Mouse (Mus musculus): Measurements from ENCODE around the gene Rabgef1. TPM values are rescaled to one million over a fixed set of nuclear protein-coding genes. Genes with fewer than 3 reads are reported as not detected.

The Rabgef1 gene
- polyA plus RNA-seq (2017; shearing (Covaris generic)) = 10 to 100 TPM; 36.9 TPM

DNA sequence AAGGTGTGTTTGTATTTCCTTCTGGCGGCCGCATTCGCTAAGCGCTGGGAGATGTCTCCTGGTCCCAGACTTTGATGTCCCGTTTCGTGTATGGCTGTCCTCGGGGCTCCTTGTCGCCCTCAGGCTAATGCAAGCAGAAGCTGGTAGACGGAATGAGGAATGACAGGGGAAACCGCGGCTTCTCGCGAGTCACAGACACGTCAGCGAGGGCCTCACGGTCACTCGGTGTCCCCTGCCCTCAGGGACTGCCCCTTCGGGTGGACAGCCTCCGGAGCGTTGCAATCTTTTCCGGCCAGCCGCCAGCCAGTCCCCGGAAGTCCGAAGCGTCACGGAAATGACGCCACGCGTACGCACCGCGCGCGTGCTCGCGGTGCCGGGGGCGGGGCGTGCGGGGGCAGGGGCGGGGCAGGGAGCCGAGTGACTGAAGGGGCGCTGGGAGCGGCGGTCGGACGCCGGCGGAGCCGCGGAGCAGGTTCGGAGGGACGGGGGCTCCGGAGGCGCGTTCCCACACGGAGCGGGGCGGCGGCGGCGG, at the start of gene Rabgef1:
Gene Rabgef1 (plus strand): TSS at position 376 of the 532 bp plus-strand sequence.

DNA sequence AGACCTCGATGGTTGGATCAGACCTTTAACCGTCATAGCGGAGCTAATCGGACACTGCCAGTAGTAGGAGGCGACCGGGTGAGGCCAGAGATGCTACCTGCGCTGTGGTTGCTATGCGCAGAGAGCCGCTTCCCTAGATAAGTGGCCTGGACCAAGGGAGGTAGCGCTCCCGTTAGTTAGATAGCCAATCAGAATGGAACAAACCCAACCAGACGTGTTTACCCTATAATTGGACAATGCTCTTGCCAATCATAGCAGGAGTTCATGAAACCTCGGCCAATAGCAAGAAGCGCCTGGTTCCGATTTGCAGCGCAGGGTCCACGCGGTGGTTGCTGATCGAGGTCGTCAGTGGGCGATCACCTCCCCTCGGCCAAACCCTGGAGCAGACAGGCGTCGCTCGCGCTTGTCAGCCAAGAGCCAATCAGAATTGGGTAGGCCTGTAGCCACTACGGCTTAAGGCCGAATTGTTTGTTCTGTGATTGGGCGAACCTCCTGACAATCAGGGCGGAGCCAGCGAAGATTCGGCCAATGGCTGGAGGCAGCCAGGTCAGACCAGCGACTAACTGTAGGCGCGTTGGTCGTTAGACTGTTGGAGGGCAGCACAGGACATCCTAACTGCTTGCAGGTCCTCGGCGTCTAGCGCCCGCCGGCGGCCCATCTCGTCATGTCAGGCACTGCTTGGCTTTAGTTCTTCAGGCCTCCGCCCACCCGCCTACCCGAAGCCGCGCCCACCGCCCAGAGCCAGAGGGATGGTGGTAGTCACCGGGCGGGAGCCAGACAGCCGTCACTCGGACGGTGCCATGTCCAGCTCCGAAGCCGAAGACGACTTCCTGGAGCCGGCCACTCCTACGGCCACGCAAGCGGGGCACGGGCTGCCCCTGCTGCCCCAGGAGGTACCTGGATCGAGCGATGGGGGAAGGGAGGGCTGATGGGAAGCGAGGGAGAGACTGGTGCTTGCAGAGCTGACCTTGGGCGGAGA, 27.0 kb upstream of the Rabgef1 start, which contains the start of gene Kctd7:
Gene Kctd7 (plus strand): TSS at position 528 of the 979 bp plus-strand sequence.

DNA sequence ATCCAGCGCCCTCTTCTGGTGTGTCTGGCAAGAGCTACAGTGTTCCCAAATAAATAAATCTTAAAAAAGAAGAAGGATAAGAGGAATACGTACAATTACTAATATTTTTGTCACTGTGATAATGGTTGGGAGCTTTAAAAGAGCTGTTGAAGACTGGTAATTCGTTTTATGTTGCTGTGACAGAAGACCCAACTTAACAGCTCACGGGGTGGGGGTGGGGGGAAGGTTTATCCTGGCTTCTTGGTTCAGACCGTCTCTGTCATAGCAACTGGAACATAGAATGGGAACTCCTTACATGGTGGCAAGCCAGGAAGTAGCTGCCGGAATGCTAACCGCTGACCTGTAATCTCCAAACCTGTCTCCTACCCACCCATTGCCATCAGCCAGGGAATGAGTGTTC, 45.2 kb downstream of the Rabgef1 start, which contains the start of gene Tmem248:
Gene Tmem248 (plus strand): TSS at position 301 of the 400 bp plus-strand sequence.

DNA sequence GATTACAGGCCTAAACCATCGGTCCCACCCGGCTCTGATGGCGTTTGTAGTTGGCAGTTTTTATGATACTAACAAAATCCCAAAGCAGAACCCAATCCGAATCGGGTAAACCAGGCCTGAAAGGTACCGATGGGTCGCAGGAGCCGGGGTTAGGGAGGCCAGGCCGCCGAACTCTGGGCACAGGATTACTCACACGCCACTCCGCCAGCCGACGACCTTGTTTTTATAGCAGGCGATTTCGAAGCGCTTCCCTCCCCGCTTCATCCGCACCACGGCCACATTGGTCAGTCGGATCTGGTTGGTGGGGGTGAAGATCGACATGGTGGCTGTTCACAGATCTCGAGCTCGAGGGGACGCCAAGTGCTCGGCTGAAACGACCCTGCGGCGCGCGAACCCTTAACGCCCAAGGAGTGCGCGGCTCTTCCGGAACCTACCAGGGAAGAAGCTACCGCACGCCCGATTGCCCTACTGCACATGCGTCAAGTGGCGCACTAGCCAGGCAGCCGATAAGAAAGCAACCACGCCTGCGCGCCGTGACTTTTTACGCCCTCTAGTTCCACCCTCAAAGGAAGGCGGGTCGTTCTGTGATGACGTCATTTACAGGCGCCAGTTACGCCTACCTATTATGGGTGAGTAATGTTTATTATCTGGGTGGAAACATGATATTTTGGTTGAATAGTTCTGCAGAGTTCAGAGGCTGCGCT, 83.6 kb downstream of the Rabgef1 start, which contains the start of the genes Sbds and Tyw1:
Gene Sbds (minus strand): TSS at position 514 of the 704 bp plus-strand sequence.
Gene Tyw1 (plus strand): TSS at position 603 of the 704 bp plus-strand sequence.

Other genes with a start within 250 kb of the Rabgef1 start
- gene Vkorc1l1, start 229.8 kb upstream of the Rabgef1 start, polyA plus RNA-seq (2017; shearing (Covaris generic)) = 10 to 100 TPM; 15.3 to 17.9 TPM
- 10 to 100 TPM; 40.4 to 69.0 TPM for gene Gusb, start 168.7 kb upstream of the Rabgef1 start, polyA plus RNA-seq (2017; shearing (Covaris generic))
- gene Asl, start 142.6 kb upstream of the Rabgef1 start, polyA plus RNA-seq (2017; shearing (Covaris generic)) = 10 to 100 TPM; 66.8 to 69.6 TPM
- 10 to 100 TPM; 41.8 to 45.5 TPM for gene Crcp, start 142.5 kb upstream of the Rabgef1 start, polyA plus RNA-seq (2017; shearing (Covaris generic))
- gene Tpst1, start 98.5 kb upstream of the Rabgef1 start, polyA plus RNA-seq (2017; shearing (Covaris generic)) = 1 to 10 TPM; 6.8 to 7.4 TPM
- 1 to 10 TPM; 5.1 to 6.2 TPM for gene Kctd7, start 26.9 kb upstream of the Rabgef1 start, polyA plus RNA-seq (2017; shearing (Covaris generic))
- 10 to 100 TPM; 57.7 to 70.9 TPM for gene Tmem248, start 45.3 kb downstream of the Rabgef1 start, polyA plus RNA-seq (2017; shearing (Covaris generic))
- gene Sbds, start 83.7 kb downstream of the Rabgef1 start, polyA plus RNA-seq (2017; shearing (Covaris generic)) = 10 to 100 TPM; 80.6 to 83.4 TPM
- 10 to 100 TPM; 37.1 to 56.2 TPM for gene Tyw1, start 83.8 kb downstream of the Rabgef1 start, polyA plus RNA-seq (2017; shearing (Covaris generic))
- gene Caln1, start 197.7 kb downstream of the Rabgef1 start, polyA plus RNA-seq (2017; shearing (Covaris generic)) = under 1 TPM in 1 of 2 experiments, not detected in 1; 0.89 TPM
- gene A330070K13Rik, start 212.8 kb downstream of the Rabgef1 start, polyA plus RNA-seq (2017; shearing (Covaris generic)) = not detected

Data from inflammation-experienced regulatory T-cells (primary cell).